ENCODE assay signal across 8 mouse cellular contexts in the genomic region with DNA sequence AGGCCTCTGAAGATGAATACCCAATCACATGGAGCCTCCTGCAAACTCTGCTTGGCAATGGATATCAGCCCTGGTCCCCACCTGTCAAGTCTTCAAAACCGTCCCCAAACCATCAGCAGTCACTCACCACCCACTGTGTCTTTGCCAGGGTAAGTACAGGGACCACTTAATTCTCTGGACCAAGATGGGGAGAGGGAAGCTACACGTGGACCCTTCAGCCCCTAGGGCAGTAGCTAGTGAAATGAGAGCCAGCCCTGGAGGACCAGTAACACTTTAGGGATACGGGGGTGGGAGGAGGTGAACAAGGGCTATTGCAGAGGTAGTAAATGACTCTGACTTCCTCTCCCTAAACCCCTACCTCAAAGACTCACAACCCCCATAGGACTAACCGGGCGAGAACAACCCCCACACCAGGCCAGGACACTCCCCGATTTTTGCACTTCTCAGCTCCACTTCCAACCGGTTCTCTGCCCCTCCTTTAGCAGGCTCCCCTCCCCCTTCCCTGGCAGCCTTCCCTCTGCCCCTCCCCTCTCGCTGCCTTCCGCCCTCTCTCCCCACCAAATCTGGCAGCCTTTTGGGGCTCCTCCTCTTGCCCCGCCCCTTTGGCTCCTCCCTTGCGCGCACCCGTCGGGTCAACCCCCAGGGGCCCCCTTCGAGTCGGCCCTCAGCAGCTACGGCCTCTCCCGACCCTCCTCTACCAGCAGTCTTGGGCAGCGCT. TPM values are rescaled to one million over a fixed set of nuclear protein-coding genes. Genes with fewer than 3 reads are reported as not detected.
A peak's percentile ranks its signal among the peaks of the same experiment; 100 is the strongest.
DNase-seq lines count a peak whose midpoint lies in the region.

No protein-coding gene starts in this region.

- peaks cover 80% of the 10 kb centered on the region for H3K27me3 ChIP-seq in megakaryocyte, embryonic 14.5 days (replicated peaks)

- DNase-seq in WW6 (ENCODE audit: low read depth, low spot score) = peak; percentile 74
- peak; percentile 91 to 94 for DNase-seq in cerebellum, postnatal 25 days
- peak; percentile 96 for DNase-seq in gastrocnemius, postnatal 10 days
- DNase-seq in induced T-regulatory cell, adult 2 months (ENCODE audit: low read depth) = peak; percentile 95
- DNase-seq in left cerebral cortex, adult 8-10 months (ENCODE audit: low spot score in 2 of 2) = peak; percentile 65 to 86
- DNase-seq in right cerebral cortex, postnatal 36 days (ENCODE audit: low spot score in 2 of 2) = peak; percentile 76 to 80
- DNase-seq in urinary bladder, postnatal 4 days (ENCODE audit: low spot score in 2 of 2) = peak; percentile 98 to 99

- peaks cover 40% of the 10 kb centered on the region for H3K9me3 ChIP-seq in megakaryocyte, embryonic 14.5 days

- peaks cover 25% of the 10 kb centered on the region for H3K4me1 ChIP-seq in megakaryocyte, embryonic 14.5 days

- H3K4me3 ChIP-seq in megakaryocyte, embryonic 14.5 days (replicated peaks) = peak overlapping the region; percentile 90

- H3K36me3 ChIP-seq in megakaryocyte, embryonic 14.5 days (replicated peaks; ENCODE audit: low read length) = peaks cover 20% of the 10 kb centered on the region

RNA-seq across cellular contexts. Expression of a gene that starts 1.9 kb away (rescaled TPM):
- 10 to 100 TPM; 17.6 to 20.1 TPM for total RNA-seq in gastrocnemius, postnatal 10 days (2021)
- total RNA-seq in left cerebral cortex, adult 8-10 months (2022) = 10 to 100 TPM; 36.6 to 46.3 (median 38.6) TPM
- polyA plus RNA-seq in megakaryocyte, embryonic 14.5 days (2012; ENCODE audit: insufficient read depth, low replicate concordance) = 1.2 and 13.4 TPM in 2 replicates

RNA-seq across cellular contexts. Expression of a gene that starts 4.3 kb away (rescaled TPM):
- under 1 TPM; 0.16 to 0.27 TPM for total RNA-seq in gastrocnemius, postnatal 10 days (2021)
- total RNA-seq in left cerebral cortex, adult 8-10 months (2022) = 1 to 10 TPM in 1 of 4 experiments, under 1 TPM in 3; 0.84 to 1.4 (median 0.90) TPM
- not detected in 2 replicates for polyA plus RNA-seq in megakaryocyte, embryonic 14.5 days (2012; ENCODE audit: insufficient read depth, low replicate concordance)

RNA-seq across cellular contexts. Expression of a gene that starts 48.4 kb away (rescaled TPM):
- 10 to 100 TPM; 12.3 to 16.1 TPM for total RNA-seq in gastrocnemius, postnatal 10 days (2021)
- total RNA-seq in left cerebral cortex, adult 8-10 months (2022) = 10 to 100 TPM; 42.8 to 63.6 (median 53.0) TPM
- polyA plus RNA-seq in megakaryocyte, embryonic 14.5 days (2012; ENCODE audit: insufficient read depth, low replicate concordance) = 0.88 and 1.0 TPM in 2 replicates

Comparison
In these comparisons a context has a peak if more than half of its experiments do, and no peak if none do; other contexts are left out.
1. Peak in every context shown above with its lines: DNase-seq and H3K4me3 ChIP-seq.